9 mouse cellular contexts compared by ENCODE assay signal in genomic region chr6:129399945-129400344, GRCm38 (mm10). TPM values are rescaled to one million over a fixed set of nuclear protein-coding genes. Genes with fewer than 3 reads are reported as not detected.
A peak's percentile ranks its signal among the peaks of the same experiment; 100 is the strongest.
DNase-seq lines count a peak whose midpoint lies in the region; ATAC-seq lines count a peak whose summit lies in the region.
"Had no signal": no experiment of that assay in that cellular context is flagged by ENCODE, and none has a peak within 500 bp of the region (broad histone marks: within the 10 kb centered on the region; RNA-seq: fewer than 3 reads in every experiment).

No protein-coding gene starts in this region.

- DNase-seq in liver: peak; percentile 10
- DNase-seq in liver, embryonic 11.5 days (ENCODE audit: low spot score): no peak
- peak; percentile 48 for DNase-seq in retina, postnatal 1 day
- DNase-seq in midbrain, embryonic 10.5 days (ENCODE audit: low spot score): no peak
- no peak for DNase-seq in frontal cortex, postnatal 14 days (ENCODE audit: low spot score in 2 of 2)

- H3K4me2 ChIP-seq in liver, embryonic 11.5 days: no peak overlapping the region
- 0 out of 2 replicates have a peak overlapping the region, but pooled peaks have one; percentile 18 for H3K4me2 ChIP-seq in heart, embryonic 15.5 days
- no peak overlapping the region for H3K4me2 ChIP-seq in liver, embryonic 12.5 days

- H3K4me1 ChIP-seq in liver, embryonic 11.5 days (replicated peaks; ENCODE audit: control insufficient read depth, insufficient read depth, low read length): no peaks in the 10 kb centered on the region
- peaks cover 5% of the 10 kb centered on the region; the same call in 1 of the 2 replicates for H3K4me1 ChIP-seq in heart, embryonic 15.5 days (replicated peaks)
- H3K4me1 ChIP-seq in liver, embryonic 12.5 days: no peaks in the 10 kb centered on the region
- peaks cover 4% of the 10 kb centered on the region; the same call in 1 of the 2 replicates for H3K4me1 ChIP-seq in midbrain, embryonic 10.5 days

- 65% methylated on average over 6 of the region's 6 CpGs for WGBS in liver, embryonic 11.5 days
- WGBS in heart, embryonic 15.5 days: 34% methylated on average over 6 of the region's 6 CpGs
- 50% methylated on average over 6 of the region's 6 CpGs for WGBS in liver, embryonic 12.5 days (ENCODE audit: insufficient replicate concordance)
- WGBS in midbrain, embryonic 10.5 days: 77% methylated on average over 6 of the region's 6 CpGs

- H3K4me3 ChIP-seq in liver, embryonic 11.5 days (ENCODE audit: low read depth, low read length): no peak overlapping the region
- no peak overlapping the region for H3K4me3 ChIP-seq in heart, embryonic 15.5 days
- H3K4me3 ChIP-seq in liver, embryonic 12.5 days: no peak overlapping the region
- H3K4me3 ChIP-seq in midbrain, embryonic 10.5 days: no peak overlapping the region

- H3K9me3 ChIP-seq in liver, embryonic 11.5 days (ENCODE audit: control insufficient read depth, low read length): no peaks in the 10 kb centered on the region
- no peaks in the 10 kb centered on the region for H3K9me3 ChIP-seq in heart, embryonic 15.5 days (replicated peaks)
- H3K9me3 ChIP-seq in liver, embryonic 12.5 days (replicated peaks): no peaks in the 10 kb centered on the region
- H3K9me3 ChIP-seq in midbrain, embryonic 10.5 days (replicated peaks): no peaks in the 10 kb centered on the region
- H3K9me3 ChIP-seq: G1E had no signal

- no peak for ATAC-seq in liver, embryonic 11.5 days (replicated peaks; ENCODE audit: low FRiP score)
- ATAC-seq in heart, embryonic 15.5 days (replicated peaks; ENCODE audit: insufficient number of reproducible peaks, insufficient read depth, low FRiP score, low read depth): 0 out of 2 replicates have a peak, but pooled peaks have one; percentile 62
- ATAC-seq in liver, embryonic 12.5 days: peak; percentile 21; the same call in 1 of the 2 replicates
- no peak for ATAC-seq in cerebellum, adult (ENCODE audit: insufficient number of reproducible peaks, low FRiP score, low TSS enrichment)

- no peaks in the 10 kb centered on the region for H3K27me3 ChIP-seq in liver, embryonic 11.5 days (replicated peaks; ENCODE audit: control insufficient read depth, insufficient read depth, low read length)
- H3K27me3 ChIP-seq in heart, embryonic 15.5 days: no peaks in the 10 kb centered on the region
- H3K27me3 ChIP-seq in liver, embryonic 12.5 days (replicated peaks): no peaks in the 10 kb centered on the region
- no peaks in the 10 kb centered on the region for H3K27me3 ChIP-seq in midbrain, embryonic 10.5 days (ENCODE audit: low read depth, poor library complexity, severe bottlenecking)

- H3K9ac ChIP-seq in liver, embryonic 11.5 days (ENCODE audit: low read depth, low read length): no peak overlapping the region
- H3K9ac ChIP-seq in heart, embryonic 15.5 days: no peak overlapping the region
- no peak overlapping the region for H3K9ac ChIP-seq in liver, embryonic 12.5 days

- no peak overlapping the region for H3K27ac ChIP-seq in liver, embryonic 11.5 days (ENCODE audit: low read depth, low read length)
- H3K27ac ChIP-seq in heart, embryonic 15.5 days: peak overlapping the region; percentile 26; the same call in 1 of the 2 replicates
- H3K27ac ChIP-seq in liver, embryonic 12.5 days: 0 out of 2 replicates have a peak overlapping the region, but pooled peaks have one; percentile 1
- H3K27ac ChIP-seq in midbrain, embryonic 10.5 days (replicated peaks): no peak overlapping the region

- no peaks in the 10 kb centered on the region for H3K36me3 ChIP-seq in liver, embryonic 11.5 days (ENCODE audit: control insufficient read depth, insufficient read depth, low read length)
- no peaks in the 10 kb centered on the region for H3K36me3 ChIP-seq in heart, embryonic 15.5 days
- no peaks in the 10 kb centered on the region for H3K36me3 ChIP-seq in liver, embryonic 12.5 days
- H3K36me3 ChIP-seq in midbrain, embryonic 10.5 days: no peaks in the 10 kb centered on the region
- H3K36me3 ChIP-seq: G1E had no signal

RNA-seq across cellular contexts. Expression of gene Clec1b, which starts 2.8 kb away (rescaled TPM):
- polyA plus RNA-seq in liver, embryonic 11.5 days (2014; fragmentation: Nextera tagmentation; extraction: Ambion mirVana): 39.2 and 39.8 TPM in 2 replicates
- polyA plus RNA-seq in heart, embryonic 15.5 days (2015; fragmentation: Nextera tagmentation; extraction: Ambion mirVana): 4.7 and 5.1 TPM in 2 replicates
- polyA plus RNA-seq in liver, embryonic 12.5 days (2016; fragmentation: Nextera tagmentation; extraction: Ambion mirVana): 31.9 and 32.7 TPM in 2 replicates
- 12.0 and 20.7 TPM in 2 replicates for polyA plus RNA-seq in midbrain, embryonic 10.5 days (2016; fragmentation: Nextera tagmentation; extraction: Ambion mirVana)
- polyA plus RNA-seq: G1E had no signal

RNA-seq across cellular contexts. Expression of gene Clec9a, which starts 8.7 kb away (rescaled TPM):
- 0.56 and 0.67 TPM in 2 replicates for polyA plus RNA-seq in liver, embryonic 11.5 days (2014; fragmentation: Nextera tagmentation; extraction: Ambion mirVana)
- 0.28 and 0.35 TPM in 2 replicates for polyA plus RNA-seq in heart, embryonic 15.5 days (2015; fragmentation: Nextera tagmentation; extraction: Ambion mirVana)
- 0.29 and 0.39 TPM in 2 replicates for polyA plus RNA-seq in liver, embryonic 12.5 days (2016; fragmentation: Nextera tagmentation; extraction: Ambion mirVana)
- polyA plus RNA-seq in midbrain, embryonic 10.5 days (2016; fragmentation: Nextera tagmentation; extraction: Ambion mirVana): 0.11 and 0.21 TPM in 2 replicates
- polyA plus RNA-seq: G1E had no signal

RNA-seq across cellular contexts. Expression of gene Clec12b, which starts 14.3 kb away (rescaled TPM):
- polyA plus RNA-seq in liver, embryonic 11.5 days (2014; fragmentation: Nextera tagmentation; extraction: Ambion mirVana): not detected in 2 replicates
- 0.09 TPM in 1 of 2 replicates, not detected in the other for polyA plus RNA-seq in heart, embryonic 15.5 days (2015; fragmentation: Nextera tagmentation; extraction: Ambion mirVana)
- not detected in 2 replicates for polyA plus RNA-seq in liver, embryonic 12.5 days (2016; fragmentation: Nextera tagmentation; extraction: Ambion mirVana)
- polyA plus RNA-seq in midbrain, embryonic 10.5 days (2016; fragmentation: Nextera tagmentation; extraction: Ambion mirVana): not detected in 2 replicates
- polyA plus RNA-seq: G1E had no signal

RNA-seq across cellular contexts. Expression of gene Clec1a, which starts 51.9 kb away (rescaled TPM):
- polyA plus RNA-seq in liver, embryonic 11.5 days (2014; fragmentation: Nextera tagmentation; extraction: Ambion mirVana): 0.38 and 0.65 TPM in 2 replicates
- 5.7 and 6.3 TPM in 2 replicates for polyA plus RNA-seq in heart, embryonic 15.5 days (2015; fragmentation: Nextera tagmentation; extraction: Ambion mirVana)
- 0.24 and 0.38 TPM in 2 replicates for polyA plus RNA-seq in liver, embryonic 12.5 days (2016; fragmentation: Nextera tagmentation; extraction: Ambion mirVana)
- polyA plus RNA-seq in midbrain, embryonic 10.5 days (2016; fragmentation: Nextera tagmentation; extraction: Ambion mirVana): 0.42 and 0.68 TPM in 2 replicates
- polyA plus RNA-seq: G1E had no signal

RNA-seq across cellular contexts. Expression of gene Clec12a, which starts 57.5 kb away (rescaled TPM):
- polyA plus RNA-seq in liver, embryonic 11.5 days (2014; fragmentation: Nextera tagmentation; extraction: Ambion mirVana): 1.7 and 2.7 TPM in 2 replicates
- 0.60 and 1.6 TPM in 2 replicates for polyA plus RNA-seq in heart, embryonic 15.5 days (2015; fragmentation: Nextera tagmentation; extraction: Ambion mirVana)
- polyA plus RNA-seq in liver, embryonic 12.5 days (2016; fragmentation: Nextera tagmentation; extraction: Ambion mirVana): 2.7 and 3.3 TPM in 2 replicates
- polyA plus RNA-seq in midbrain, embryonic 10.5 days (2016; fragmentation: Nextera tagmentation; extraction: Ambion mirVana): 0.09 and 0.26 TPM in 2 replicates
- polyA plus RNA-seq: G1E had no signal

Comparison
In these comparisons a context has a peak if more than half of its experiments do, and no peak if none do; other contexts are left out.
1. DNase-seq: peak in liver (single experiment) and retina, postnatal 1 day (single experiment); none in liver, embryonic 11.5 days (single experiment), midbrain, embryonic 10.5 days (single experiment) and frontal cortex, postnatal 14 days (0 of 2).
2. ATAC-seq: peak in heart, embryonic 15.5 days (single experiment) and liver, embryonic 12.5 days (single experiment); none in liver, embryonic 11.5 days (single experiment) and cerebellum, adult (single experiment).
3. H3K27ac ChIP-seq: peak in heart, embryonic 15.5 days (single experiment) and liver, embryonic 12.5 days (single experiment); none in liver, embryonic 11.5 days (single experiment) and midbrain, embryonic 10.5 days (single experiment).